Mouse (Mus musculus): ENCODE results near the gene Lingo2. TPM values are rescaled to one million over a fixed set of nuclear protein-coding genes. Genes with fewer than 3 reads are reported as not detected.
A peak's percentile ranks its signal among the peaks of the same experiment; 100 is the strongest.
"Not testable (repeated sequence)": the region's sequence is repeated elsewhere in the genome, so short reads cannot be mapped to it uniquely, and the experiment has no call there.

Lingo2 gene
- polyA plus RNA-seq, 1 experiment from 2014 or later = 4.6 TPM

DNA sequence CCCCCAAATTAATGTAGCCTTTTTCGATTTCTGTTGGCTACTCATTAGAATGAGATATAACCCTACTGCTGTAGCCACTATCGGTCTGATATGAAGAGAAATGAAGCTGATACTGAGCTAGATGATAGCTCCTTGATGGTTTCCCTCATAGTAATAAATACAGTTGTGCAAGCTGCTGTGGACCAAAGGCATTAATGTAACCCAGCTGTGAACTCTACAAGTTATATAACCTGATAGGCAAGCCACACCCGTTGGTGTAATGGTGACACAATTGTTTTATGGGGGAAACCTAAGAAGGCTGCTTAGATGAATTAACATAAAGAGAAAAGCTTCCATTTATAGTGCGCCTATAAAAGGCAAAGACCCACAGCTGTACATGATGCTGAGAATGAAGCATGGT is 856.1 kb downstream of the Lingo2 start:
- no peak overlapping the region for H3K4me3 ChIP-seq (ENCODE audit: low read depth, low read length)
- no peak overlapping the region for H3K4me2 ChIP-seq (ENCODE audit: low read depth, low read length)
- 70% methylated on average over 4 of the region's 4 CpGs for WGBS
- ATAC-seq (ENCODE audit: low read depth) (no peak), DNase-seq (ENCODE audit: low spot score) (no peak)
- H3K9me3 ChIP-seq (ENCODE audit: control insufficient read depth, low read length) = no peaks in the 10 kb centered on the region
- H3K27ac ChIP-seq (replicated peaks; ENCODE audit: low read depth, low read length) = no peak overlapping the region
- H3K4me1 ChIP-seq (ENCODE audit: control insufficient read depth, insufficient read depth, low read length) = no peaks in the 10 kb centered on the region
- no peak overlapping the region for H3K9ac ChIP-seq (ENCODE audit: low read depth, low read length)
- H3K27me3 ChIP-seq (replicated peaks; ENCODE audit: control insufficient read depth, insufficient read depth, low read length) = no peaks in the 10 kb centered on the region
- H3K36me3 ChIP-seq (ENCODE audit: control insufficient read depth, insufficient read depth, low read length) = no peaks in the 10 kb centered on the region

DNA sequence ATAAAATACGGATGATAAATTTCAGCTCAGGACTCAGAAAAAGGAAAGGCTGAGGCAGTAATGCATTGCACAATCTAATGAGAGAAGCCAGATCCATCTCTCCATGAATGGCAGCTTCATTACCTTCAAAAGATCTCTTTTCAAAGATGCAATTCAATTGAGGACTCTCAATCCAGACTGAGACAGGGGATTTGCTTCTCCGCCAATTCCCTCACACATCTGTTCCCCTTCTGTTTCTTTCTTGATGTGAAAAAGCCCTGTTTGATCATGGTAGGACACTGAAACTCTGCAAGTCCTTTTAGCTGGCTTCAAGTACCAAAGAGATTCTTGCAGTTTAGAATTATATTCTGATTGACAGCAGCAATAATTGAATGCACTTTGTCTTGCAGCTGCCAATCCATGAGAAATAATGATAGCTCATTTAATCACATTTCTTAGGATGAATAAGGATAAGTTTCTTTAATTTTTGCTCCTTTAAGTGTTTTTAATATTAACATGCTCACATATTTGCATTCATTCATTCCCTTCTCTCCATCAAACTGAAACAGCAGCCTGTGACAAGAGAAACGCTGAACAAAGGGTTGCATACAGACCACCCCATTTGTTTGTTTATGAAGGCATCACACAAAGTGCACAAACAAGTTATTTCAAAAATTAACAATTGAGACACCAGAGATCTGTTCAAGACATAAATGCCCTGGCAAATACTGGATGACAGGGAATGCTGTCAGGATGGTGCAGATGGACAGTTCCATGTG is 870.3 kb downstream of the Lingo2 start:
- WGBS = 54% methylated on average over 3 of the region's 3 CpGs

DNA sequence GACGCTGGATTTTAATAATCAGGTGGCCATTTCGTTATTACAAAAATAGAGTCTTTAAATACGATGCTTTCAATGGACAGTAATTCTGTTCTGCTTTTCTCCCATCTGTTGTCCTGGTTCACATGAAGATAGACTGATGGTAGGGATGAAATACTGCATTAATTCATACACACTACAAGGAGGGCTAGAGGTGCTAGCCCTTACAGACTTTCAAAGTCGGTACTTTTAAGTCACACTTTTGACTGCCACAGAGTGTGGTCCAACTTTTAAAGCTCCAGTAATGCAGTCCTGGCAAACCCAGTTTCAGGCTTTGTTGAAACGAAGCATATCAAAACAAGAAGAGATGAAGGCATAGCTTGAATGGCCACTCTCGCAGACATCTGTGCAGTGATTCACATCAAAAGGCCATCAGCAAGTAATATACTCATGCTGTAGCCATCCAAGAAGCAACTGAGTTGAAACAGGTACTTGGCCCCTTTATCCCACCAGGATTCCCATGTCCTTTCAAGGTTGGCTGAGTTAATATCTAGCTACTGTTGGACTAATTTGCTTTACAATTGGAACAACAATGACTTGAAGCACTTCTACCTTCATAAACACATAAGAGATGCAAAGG is 872.5 kb downstream of the Lingo2 start:
- Histone ChIP-seq H3K4me1 (ENCODE audit: control insufficient read depth, insufficient read depth, low read length) (no peaks in the 10 kb centered on the region), H3K36me3 (ENCODE audit: control insufficient read depth, insufficient read depth, low read length) (no peaks in the 10 kb centered on the region), H3K9ac (ENCODE audit: low read depth, low read length) (no peak overlapping the region), H3K4me3 (ENCODE audit: low read depth, low read length) (no peak overlapping the region), H3K4me2 (ENCODE audit: low read depth, low read length) (no peak overlapping the region), H3K27ac (replicated peaks; ENCODE audit: low read depth, low read length) (no peak overlapping the region), H3K27me3 (replicated peaks; ENCODE audit: control insufficient read depth, insufficient read depth, low read length) (no peaks in the 10 kb centered on the region), H3K9me3 (ENCODE audit: control insufficient read depth, low read length) (no peaks in the 10 kb centered on the region)
- ATAC-seq (ENCODE audit: low read depth) (no peak), DNase-seq (ENCODE audit: low spot score) (no peak)
- WGBS = 81% methylated on average over 6 of the region's 6 CpGs

More for the DNA sequence above, 870.3 kb downstream of the Lingo2 start:
- no peaks in the 10 kb centered on the region for H3K36me3 ChIP-seq (ENCODE audit: control insufficient read depth, insufficient read depth, low read length)
- no peak overlapping the region for H3K4me3 ChIP-seq (ENCODE audit: low read depth, low read length)
- no peak overlapping the region for H3K27ac ChIP-seq (replicated peaks; ENCODE audit: low read depth, low read length)
- H3K9me3 ChIP-seq (ENCODE audit: control insufficient read depth, low read length) = no peaks in the 10 kb centered on the region
- no peaks in the 10 kb centered on the region for H3K4me1 ChIP-seq (ENCODE audit: control insufficient read depth, insufficient read depth, low read length)
- H3K4me2 ChIP-seq (ENCODE audit: low read depth, low read length) = no peak overlapping the region
- ATAC-seq (ENCODE audit: low read depth) (no peak), DNase-seq (ENCODE audit: low spot score) (peak; percentile 10)
- no peaks in the 10 kb centered on the region for H3K27me3 ChIP-seq (replicated peaks; ENCODE audit: control insufficient read depth, insufficient read depth, low read length)
- H3K9ac ChIP-seq (ENCODE audit: low read depth, low read length) = no peak overlapping the region

DNA sequence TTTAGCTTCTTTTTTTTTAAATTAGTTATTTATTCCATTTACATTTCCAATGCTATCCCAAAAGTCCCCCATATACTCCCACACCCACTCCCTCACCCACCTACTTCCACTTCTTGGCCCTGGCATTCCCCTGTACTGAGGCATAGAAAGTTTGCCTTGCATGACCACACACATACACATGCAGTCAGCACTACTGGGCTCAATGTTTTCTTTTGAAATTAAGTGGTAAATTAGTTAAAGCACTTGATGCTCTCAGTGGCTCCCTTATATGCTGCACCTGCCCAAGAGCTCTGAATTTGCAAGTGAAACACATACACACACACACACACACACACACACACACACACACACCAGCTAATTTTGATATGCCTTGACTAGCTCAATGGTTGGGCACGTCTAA is 886.8 kb downstream of the Lingo2 start:
- H3K27me3 ChIP-seq (replicated peaks; ENCODE audit: control insufficient read depth, insufficient read depth, low read length); H3K4me2 ChIP-seq (ENCODE audit: low read depth, low read length); DNase-seq (ENCODE audit: low spot score); ATAC-seq (ENCODE audit: low read depth); H3K9me3 ChIP-seq (ENCODE audit: control insufficient read depth, low read length); H3K4me1 ChIP-seq (ENCODE audit: control insufficient read depth, insufficient read depth, low read length); H3K4me3 ChIP-seq (ENCODE audit: low read depth, low read length); H3K9ac ChIP-seq (ENCODE audit: low read depth, low read length); H3K36me3 ChIP-seq (ENCODE audit: control insufficient read depth, insufficient read depth, low read length); H3K27ac ChIP-seq (replicated peaks; ENCODE audit: low read depth, low read length): not testable (repeated sequence)
- WGBS = 42% methylated on average over 1 of the region's 1 CpGs

DNA sequence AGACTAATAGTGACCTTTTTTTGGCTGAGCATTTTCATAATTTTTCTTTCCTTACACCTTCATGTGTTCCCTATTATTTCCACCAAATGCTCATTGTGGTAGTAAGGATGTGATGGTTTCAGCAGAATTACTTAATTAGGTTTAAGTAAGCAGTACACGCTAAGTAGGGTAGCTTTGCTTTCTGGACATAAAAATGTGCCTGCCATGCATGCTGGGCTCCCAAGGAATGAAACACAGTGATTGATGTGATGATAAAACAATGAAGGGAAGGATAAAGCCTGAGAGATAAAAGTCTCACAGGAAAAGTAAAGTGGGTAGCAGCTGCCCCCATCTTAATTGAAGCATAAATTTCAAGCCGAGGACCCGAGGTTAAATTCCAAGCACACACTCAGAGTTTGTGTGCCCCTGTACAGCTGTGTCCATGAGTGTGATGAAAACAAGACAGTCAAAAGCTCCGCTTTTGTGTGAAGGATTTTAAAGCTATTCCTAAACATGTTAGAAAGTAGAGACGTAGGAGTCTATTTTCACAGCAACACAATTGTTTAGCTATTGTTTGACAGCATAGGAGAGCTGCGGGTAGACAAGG is 898.7 kb downstream of the Lingo2 start:
- DNase-seq (ENCODE audit: low spot score) (no peak), ATAC-seq (ENCODE audit: low read depth) (no peak)
- Histone ChIP-seq H3K4me3 (ENCODE audit: low read depth, low read length) (no peak overlapping the region), H3K27me3 (replicated peaks; ENCODE audit: control insufficient read depth, insufficient read depth, low read length) (no peaks in the 10 kb centered on the region), H3K36me3 (ENCODE audit: control insufficient read depth, insufficient read depth, low read length) (no peaks in the 10 kb centered on the region), H3K27ac (replicated peaks; ENCODE audit: low read depth, low read length) (no peak overlapping the region), H3K9me3 (ENCODE audit: control insufficient read depth, low read length) (no peaks in the 10 kb centered on the region), H3K4me1 (ENCODE audit: control insufficient read depth, insufficient read depth, low read length) (no peaks in the 10 kb centered on the region), H3K9ac (ENCODE audit: low read depth, low read length) (no peak overlapping the region), H3K4me2 (ENCODE audit: low read depth, low read length) (no peak overlapping the region)
- WGBS = 67% methylated on average over 6 of the region's 6 CpGs

DNA sequence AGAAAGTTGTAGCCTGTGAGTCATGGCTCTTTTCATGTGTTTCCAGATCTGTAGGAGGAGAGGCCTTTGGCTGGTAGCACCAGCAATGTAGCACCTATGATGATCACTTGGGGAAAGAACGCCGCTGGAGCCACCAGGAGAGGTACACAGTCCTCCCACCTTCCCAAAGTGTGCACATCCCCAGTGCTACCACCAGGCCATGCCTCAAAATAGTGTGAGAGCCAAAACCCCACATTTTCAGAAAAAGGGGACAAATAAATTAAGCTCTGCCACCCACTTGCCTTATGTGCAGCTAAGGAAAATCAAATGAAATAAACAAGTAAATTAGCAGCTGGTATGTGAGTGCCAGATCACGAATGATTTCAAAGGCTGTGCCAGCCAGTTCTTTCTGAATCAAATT is 911.2 kb downstream of the Lingo2 start:
- no peak overlapping the region for H3K4me3 ChIP-seq (ENCODE audit: low read depth, low read length)
- ATAC-seq (ENCODE audit: low read depth) = no peak
- no peaks in the 10 kb centered on the region for H3K36me3 ChIP-seq (ENCODE audit: control insufficient read depth, insufficient read depth, low read length)
- H3K9ac ChIP-seq (ENCODE audit: low read depth, low read length) = no peak overlapping the region
- 82% methylated on average over 3 of the region's 3 CpGs for WGBS
- H3K4me2 ChIP-seq (ENCODE audit: low read depth, low read length) = no peak overlapping the region
- H3K27ac ChIP-seq (replicated peaks; ENCODE audit: low read depth, low read length) = no peak overlapping the region
- no peaks in the 10 kb centered on the region for H3K4me1 ChIP-seq (ENCODE audit: control insufficient read depth, insufficient read depth, low read length)
- H3K27me3 ChIP-seq (replicated peaks; ENCODE audit: control insufficient read depth, insufficient read depth, low read length) = no peaks in the 10 kb centered on the region
- no peaks in the 10 kb centered on the region for H3K9me3 ChIP-seq (ENCODE audit: control insufficient read depth, low read length)
- DNase-seq (ENCODE audit: low spot score) = no peak

DNA sequence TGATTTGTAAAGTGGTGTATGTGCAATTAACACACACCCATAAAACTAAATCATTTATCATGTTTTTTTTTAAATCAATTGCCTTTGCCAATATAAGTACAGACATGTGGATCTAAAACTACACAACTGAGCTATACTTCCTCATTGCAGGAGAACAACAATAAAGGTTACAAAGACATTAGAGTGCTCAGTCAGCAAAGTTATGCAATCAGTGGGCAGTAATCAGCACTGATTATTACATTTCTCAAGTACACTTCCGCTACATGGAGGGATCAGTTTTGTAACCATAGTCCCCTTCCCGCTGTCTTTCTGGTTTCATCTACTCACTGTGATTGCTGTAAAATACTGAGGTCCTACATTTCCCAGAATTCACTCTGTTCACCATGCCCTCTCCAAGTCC is 912.8 kb downstream of the Lingo2 start:
- 88% methylated on average over 2 of the region's 2 CpGs for WGBS
- H3K4me3 ChIP-seq (ENCODE audit: low read depth, low read length) = no peak overlapping the region
- H3K36me3 ChIP-seq (ENCODE audit: control insufficient read depth, insufficient read depth, low read length) = no peaks in the 10 kb centered on the region
- H3K27me3 ChIP-seq (replicated peaks; ENCODE audit: control insufficient read depth, insufficient read depth, low read length) = no peaks in the 10 kb centered on the region
- no peaks in the 10 kb centered on the region for H3K4me1 ChIP-seq (ENCODE audit: control insufficient read depth, insufficient read depth, low read length)
- H3K9me3 ChIP-seq (ENCODE audit: control insufficient read depth, low read length) = no peaks in the 10 kb centered on the region
- H3K27ac ChIP-seq (replicated peaks; ENCODE audit: low read depth, low read length) = no peak overlapping the region
- ATAC-seq (ENCODE audit: low read depth) (no peak), DNase-seq (ENCODE audit: low spot score) (no peak)
- no peak overlapping the region for H3K9ac ChIP-seq (ENCODE audit: low read depth, low read length)
- H3K4me2 ChIP-seq (ENCODE audit: low read depth, low read length) = no peak overlapping the region

DNA sequence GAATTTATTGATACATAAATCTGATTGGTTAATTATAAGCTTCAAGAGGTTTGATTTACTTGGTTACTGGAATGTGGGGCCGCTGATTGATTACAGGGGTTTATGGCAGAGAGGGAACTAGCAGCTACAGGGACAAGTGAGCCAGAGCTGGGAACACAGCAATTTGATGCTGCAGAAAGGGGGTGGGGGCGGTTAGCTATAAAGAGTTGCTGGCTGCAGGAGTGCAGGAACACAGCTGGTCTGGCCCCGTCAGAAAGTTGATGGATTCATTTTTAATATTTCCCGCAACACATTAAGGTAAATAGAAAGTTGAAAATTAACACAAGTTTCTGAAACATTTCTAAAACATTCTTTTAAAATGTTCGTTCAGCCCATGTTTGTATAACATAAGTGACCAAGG is 919.5 kb downstream of the Lingo2 start:
- ATAC-seq (ENCODE audit: low read depth) (no peak), DNase-seq (ENCODE audit: low spot score) (no peak)
- H3K4me2 ChIP-seq (ENCODE audit: low read depth, low read length) = no peak overlapping the region
- H3K9me3 ChIP-seq (ENCODE audit: control insufficient read depth, low read length) = no peaks in the 10 kb centered on the region
- H3K36me3 ChIP-seq (ENCODE audit: control insufficient read depth, insufficient read depth, low read length) = no peaks in the 10 kb centered on the region
- no peak overlapping the region for H3K9ac ChIP-seq (ENCODE audit: low read depth, low read length)
- H3K4me3 ChIP-seq (ENCODE audit: low read depth, low read length) = no peak overlapping the region
- H3K4me1 ChIP-seq (ENCODE audit: control insufficient read depth, insufficient read depth, low read length) = no peaks in the 10 kb centered on the region
- 69% methylated on average over 5 of the region's 5 CpGs for WGBS
- H3K27ac ChIP-seq (replicated peaks; ENCODE audit: low read depth, low read length) = no peak overlapping the region
- H3K27me3 ChIP-seq (replicated peaks; ENCODE audit: control insufficient read depth, insufficient read depth, low read length) = no peaks in the 10 kb centered on the region
